Mouse (Mus musculus): ENCODE data around the gene Spag9. TPM values are rescaled to one million over a fixed set of nuclear protein-coding genes. Genes with fewer than 3 reads are reported as not detected.

Gene Spag9
- 100 to 1,000 TPM; 236 to 246 TPM for total RNA-seq (2021)

GRCm38 (mm10) chr11:93995720-93996305 lies at the start of gene Spag9:
Gene Spag9, plus strand, starts transcription at chr11:93996091.
- peak; percentile 83 to 97 for DNase-seq (ENCODE audit: extremely low spot score in 1 of 2, low spot score in 2 of 2)
- intact Hi-C loops (cut with DNase I), result no loop called here

- DNase-seq (ENCODE audit: extremely low spot score in 1 of 2, low spot score in 2 of 2), result no peak
- intact Hi-C loops (cut with DNase I), result no loop called here
These were observed 46.9 kb upstream of the Spag9 start for GRCm38 (mm10) chr11:93948887-93949567.

- intact Hi-C loops (cut with DNase I), result no loop called here
- DNase-seq (ENCODE audit: extremely low spot score in 1 of 2, low spot score in 2 of 2), result no peak
These were observed 45.8 kb upstream of the Spag9 start for GRCm38 (mm10) chr11:93950045-93950444.

GRCm38 (mm10) chr11:93952376-93952775 lies 43.5 kb upstream of the Spag9 start:
- intact Hi-C loops (cut with DNase I), result no loop called here
- no peak for DNase-seq (ENCODE audit: extremely low spot score in 1 of 2, low spot score in 2 of 2)

- no peak for DNase-seq (ENCODE audit: extremely low spot score in 1 of 2, low spot score in 2 of 2)
- intact Hi-C loops (cut with DNase I), result no loop called here
These were observed 41.1 kb upstream of the Spag9 start for GRCm38 (mm10) chr11:93954738-93955255.

- intact Hi-C loops (cut with DNase I), result no loop called here
- DNase-seq (ENCODE audit: extremely low spot score in 1 of 2, low spot score in 2 of 2), result peak; percentile 87 to 97
These were observed 40.4 kb upstream of the Spag9 start for GRCm38 (mm10) chr11:93955256-93956150.

GRCm38 (mm10) chr11:93956159-93956558 lies 39.7 kb upstream of the Spag9 start, which contains the start of gene Nme2:
Gene Nme2, minus strand, starts transcription at chr11:93956259.
- no peak for DNase-seq (ENCODE audit: extremely low spot score in 1 of 2, low spot score in 2 of 2)
- intact Hi-C loops (cut with DNase I), result no loop called here

- intact Hi-C loops (cut with DNase I), result no loop called here
These were observed 38.8 kb upstream of the Spag9 start for GRCm38 (mm10) chr11:93957031-93957555.

GRCm38 (mm10) chr11:93957746-93958145 lies 38.1 kb upstream of the Spag9 start:
- intact Hi-C loops (cut with DNase I), result no loop called here
- no peak for DNase-seq (ENCODE audit: extremely low spot score in 1 of 2, low spot score in 2 of 2)

More at GRCm38 (mm10) chr11:93957031-93957555, 38.8 kb upstream of the Spag9 start:
- no peak for DNase-seq (ENCODE audit: extremely low spot score in 1 of 2, low spot score in 2 of 2)

- DNase-seq (ENCODE audit: extremely low spot score in 1 of 2, low spot score in 2 of 2), result no peak
- intact Hi-C loops (cut with DNase I), result no loop called here
These were observed 34.4 kb upstream of the Spag9 start for GRCm38 (mm10) chr11:93961482-93961881.

GRCm38 (mm10) chr11:93963013-93963412 lies 32.9 kb upstream of the Spag9 start:
- DNase-seq (ENCODE audit: extremely low spot score in 1 of 2, low spot score in 2 of 2), result no peak
- intact Hi-C loops (cut with DNase I), result no loop called here

GRCm38 (mm10) chr11:93965391-93965790 lies 30.5 kb upstream of the Spag9 start:
- intact Hi-C loops (cut with DNase I), result loop anchor here (5.0 kb wide), 1 partner anchor 122 kb away; no protein-coding TSS in a partner anchor
- DNase-seq (ENCODE audit: extremely low spot score in 1 of 2, low spot score in 2 of 2), result no peak

GRCm38 (mm10) chr11:93967381-93967780 lies 28.5 kb upstream of the Spag9 start:
- DNase-seq (ENCODE audit: extremely low spot score in 1 of 2, low spot score in 2 of 2), result no peak
- intact Hi-C loops (cut with DNase I), result loop anchor here (5.0 kb wide), 1 partner anchor 120 kb away; no protein-coding TSS in a partner anchor

- intact Hi-C loops (cut with DNase I), result loop anchor here (5.0 kb wide), 1 partner anchor 119 kb away; no protein-coding TSS in a partner anchor
These were observed 27.7 kb upstream of the Spag9 start, which contains the start of the genes Gm20390 and Nme1 for GRCm38 (mm10) chr11:93968005-93968847. Gene Gm20390, minus strand, starts transcription at chr11:93968293. Gene Nme1, minus strand, starts transcription at chr11:93968521.

GRCm38 (mm10) chr11:93968848-93969128 lies 27.1 kb upstream of the Spag9 start:
- intact Hi-C loops (cut with DNase I), result loop anchor here (5.0 kb wide), 1 partner anchor 119 kb away; no protein-coding TSS in a partner anchor

More at GRCm38 (mm10) chr11:93968005-93968847, 27.7 kb upstream of the Spag9 start, which contains the start of the genes Gm20390 and Nme1:
- peak; percentile 95 to 98 for DNase-seq (ENCODE audit: extremely low spot score in 1 of 2, low spot score in 2 of 2)

GRCm38 (mm10) chr11:93969171-93969570 lies 26.7 kb upstream of the Spag9 start:
- no peak for DNase-seq (ENCODE audit: extremely low spot score in 1 of 2, low spot score in 2 of 2)
- intact Hi-C loops (cut with DNase I), result loop anchor here (5.0 kb wide), 1 partner anchor 118 kb away; no protein-coding TSS in a partner anchor

More at GRCm38 (mm10) chr11:93968848-93969128, 27.1 kb upstream of the Spag9 start:
- DNase-seq (ENCODE audit: extremely low spot score in 1 of 2, low spot score in 2 of 2), result no peak

- intact Hi-C loops (cut with DNase I), result loop anchor here (5.0 kb wide), 1 partner anchor 118 kb away; no protein-coding TSS in a partner anchor
- DNase-seq (ENCODE audit: extremely low spot score in 1 of 2, low spot score in 2 of 2), result no peak
These were observed 26.1 kb upstream of the Spag9 start for GRCm38 (mm10) chr11:93969799-93970198.

- intact Hi-C loops (cut with DNase I), result no loop called here
- DNase-seq (ENCODE audit: extremely low spot score in 1 of 2, low spot score in 2 of 2), result no peak
These were observed 22.9 kb upstream of the Spag9 start for GRCm38 (mm10) chr11:93972951-93973350.
